Mouse (Mus musculus) hindbrain, embryonic 10.5 days (tissue): Measurements from ENCODE around the gene Il34. TPM values are rescaled to one million over a fixed set of nuclear protein-coding genes. Genes with fewer than 3 reads are reported as not detected.

Experiments used
- DNase-seq: peaks from one replicate; pipeline ENCODE4 v3.0.0-alpha.2; 2017; ENCODE audit warnings: low spot score
- H3K27ac ChIP-seq: fragments of 300-500 bp; sonication (generic); 2 replicates; pipeline ENCODE4 v1.5.1; 2016; ENCODE audit warnings: mild to moderate bottlenecking, moderate library complexity
- H3K27me3 ChIP-seq: fragments of 300-500 bp; sonication (generic); 2 replicates; pipeline ENCODE4 v1.6.1; 2016; ENCODE audit warnings: mild to moderate bottlenecking; ENCODE audit not compliant: poor library complexity, insufficient read depth, severe bottlenecking
- H3K36me3 ChIP-seq: fragments of 300-500 bp; sonication (generic); 2 replicates; pipeline ENCODE4 v1.6.1; 2016; ENCODE audit warnings: mild to moderate bottlenecking, moderate library complexity
- H3K4me1 ChIP-seq: fragments of 300-500 bp; sonication (generic); replicated peaks from 2 replicates; pipeline ENCODE4 v1.6.1; 2016; ENCODE audit warnings: mild to moderate bottlenecking
- H3K4me3 ChIP-seq: fragments of 300-500 bp; sonication (generic); 2 replicates; pipeline ENCODE4 v1.5.1; 2016; ENCODE audit warnings: mild to moderate bottlenecking, moderate library complexity
- H3K9me3 ChIP-seq: fragments of 300-500 bp; sonication (generic); 2 replicates; pipeline ENCODE4 v1.6.1; 2016; ENCODE audit warnings: mild to moderate bottlenecking, moderate library complexity
- WGBS: fragments of 180-500 bp; shearing (Covaris S2); methylation state at CpG from one replicate; pipeline ENCODE4 v1.1.7; 2016; 5-methylcytosine and 5-hydroxymethylcytosine counted together
- polyA plus RNA-seq: library from polyadenylated mRNA; unstranded; fragments of >200 nt; fragmentation: Nextera tagmentation; extraction: Ambion mirVana; gene quantifications from 2 replicates; pipeline ENCODE4 v1.2.1, GENCODE M21; 2016

Gene Il34
- polyA plus RNA-seq, 1 experiment from 2014 or later, result 0.37 TPM

- peaks cover 55% of the 10 kb centered on the region for H3K4me1 ChIP-seq
- H3K9me3 ChIP-seq, result no peaks in the 10 kb centered on the region
- no peak overlapping the region for H3K4me3 ChIP-seq
- WGBS, result 73% methylated on average over 14 of the region's 14 CpGs
- no peaks in the 10 kb centered on the region for H3K27me3 ChIP-seq
- DNase-seq, result no peak
- H3K27ac ChIP-seq, result 0 out of 2 replicates have a peak overlapping the region, but pooled peaks have one; percentile 14
- H3K36me3 ChIP-seq, result peaks cover 68% of the 10 kb centered on the region
Measured at GRCm38 (mm10) chr8:110705391-110706287, 100.1 kb downstream of the Il34 start.

- H3K27me3 ChIP-seq, result no peaks in the 10 kb centered on the region
- WGBS, result 75% methylated on average over 3 of the region's 3 CpGs
- H3K4me1 ChIP-seq, result peaks cover 50% of the 10 kb centered on the region
- H3K27ac ChIP-seq, result peak overlapping the region; percentile 42; the same call in 1 of the 2 replicates
- DNase-seq, result no peak
- no peaks in the 10 kb centered on the region for H3K9me3 ChIP-seq
- H3K4me3 ChIP-seq, result no peak overlapping the region
- peaks cover 67% of the 10 kb centered on the region for H3K36me3 ChIP-seq
Measured at GRCm38 (mm10) chr8:110704103-110704502, 101.6 kb downstream of the Il34 start.

- 82% methylated on average over 9 of the region's 9 CpGs for WGBS
- H3K4me1 ChIP-seq, result peaks cover 47% of the 10 kb centered on the region
- H3K4me3 ChIP-seq, result no peak overlapping the region
- H3K27ac ChIP-seq, result 0 out of 2 replicates have a peak overlapping the region, but pooled peaks have one; percentile 8
- H3K36me3 ChIP-seq, result peaks cover 66% of the 10 kb centered on the region
- H3K27me3 ChIP-seq, result no peaks in the 10 kb centered on the region
- no peaks in the 10 kb centered on the region for H3K9me3 ChIP-seq
- DNase-seq, result no peak
Measured at GRCm38 (mm10) chr8:110703460-110704061, 102.2 kb downstream of the Il34 start.

GRCm38 (mm10) chr8:110702636-110703459 lies 102.9 kb downstream of the Il34 start:
- peaks cover 41% of the 10 kb centered on the region for H3K4me1 ChIP-seq
- H3K4me3 ChIP-seq, result no peak overlapping the region
- 35% methylated on average over 9 of the region's 9 CpGs for WGBS
- no peak for DNase-seq
- H3K9me3 ChIP-seq, result no peaks in the 10 kb centered on the region
- no peaks in the 10 kb centered on the region for H3K27me3 ChIP-seq
- H3K36me3 ChIP-seq, result peaks cover 60% of the 10 kb centered on the region
- H3K27ac ChIP-seq, result 0 out of 2 replicates have a peak overlapping the region, but pooled peaks have one; percentile 1

- Histone ChIP-seq H3K9me3 (no peaks in the 10 kb centered on the region), H3K27me3 (no peaks in the 10 kb centered on the region), H3K36me3 (peaks cover 69% of the 10 kb centered on the region), H3K4me3 (no peak overlapping the region), H3K4me1 (peaks cover 45% of the 10 kb centered on the region), H3K27ac (no peak overlapping the region)
- no peak for DNase-seq
- 96% methylated on average over 2 of the region's 2 CpGs for WGBS
Measured at GRCm38 (mm10) chr8:110700561-110700960, 105.2 kb downstream of the Il34 start.

- no peak overlapping the region for H3K4me3 ChIP-seq
- 87% methylated on average over 7 of the region's 7 CpGs for WGBS
- no peak for DNase-seq
Measured at GRCm38 (mm10) chr8:110699501-110699900, 106.2 kb downstream of the Il34 start.

DNA sequence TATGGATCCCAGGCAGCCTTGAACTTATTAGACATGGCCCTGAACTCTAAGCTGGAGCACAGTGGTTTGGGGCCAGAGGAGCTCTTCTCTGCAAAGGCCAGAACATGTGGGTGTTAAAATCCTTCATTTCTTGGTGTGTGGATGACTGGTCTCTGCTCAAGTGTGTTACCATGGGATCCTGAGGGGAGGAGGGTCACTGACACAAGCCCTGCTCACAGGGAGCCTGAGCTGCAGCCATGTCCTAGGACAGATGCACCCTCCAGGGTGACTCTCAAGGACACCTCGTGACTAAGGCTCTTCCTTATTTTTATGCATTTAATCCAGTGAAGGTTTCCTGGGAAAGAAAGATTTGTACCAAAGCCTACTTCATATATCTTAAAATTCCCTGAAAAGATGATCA lies 107.6 kb downstream of the Il34 start:
- WGBS, result 92% methylated on average over 1 of the region's 1 CpGs
- no peaks in the 10 kb centered on the region for H3K9me3 ChIP-seq
- no peaks in the 10 kb centered on the region for H3K27me3 ChIP-seq
- DNase-seq, result no peak
- no peak overlapping the region for H3K27ac ChIP-seq
- peaks cover 32% of the 10 kb centered on the region for H3K4me1 ChIP-seq
- no peak overlapping the region for H3K4me3 ChIP-seq
- peaks cover 63% of the 10 kb centered on the region for H3K36me3 ChIP-seq

More at GRCm38 (mm10) chr8:110699501-110699900, 106.2 kb downstream of the Il34 start:
- Histone ChIP-seq H3K27me3 (no peaks in the 10 kb centered on the region), H3K4me1 (peaks cover 41% of the 10 kb centered on the region), H3K27ac (no peak overlapping the region), H3K36me3 (peaks cover 62% of the 10 kb centered on the region), H3K9me3 (no peaks in the 10 kb centered on the region)

- Histone ChIP-seq H3K27ac (no peak overlapping the region), H3K36me3 (peaks cover 63% of the 10 kb centered on the region), H3K4me1 (peaks cover 27% of the 10 kb centered on the region), H3K9me3 (no peaks in the 10 kb centered on the region), H3K27me3 (no peaks in the 10 kb centered on the region), H3K4me3 (no peak overlapping the region)
- 91% methylated on average over 5 of the region's 5 CpGs for WGBS
- no peak for DNase-seq
Measured at GRCm38 (mm10) chr8:110697571-110697970, 108.2 kb downstream of the Il34 start.

DNA sequence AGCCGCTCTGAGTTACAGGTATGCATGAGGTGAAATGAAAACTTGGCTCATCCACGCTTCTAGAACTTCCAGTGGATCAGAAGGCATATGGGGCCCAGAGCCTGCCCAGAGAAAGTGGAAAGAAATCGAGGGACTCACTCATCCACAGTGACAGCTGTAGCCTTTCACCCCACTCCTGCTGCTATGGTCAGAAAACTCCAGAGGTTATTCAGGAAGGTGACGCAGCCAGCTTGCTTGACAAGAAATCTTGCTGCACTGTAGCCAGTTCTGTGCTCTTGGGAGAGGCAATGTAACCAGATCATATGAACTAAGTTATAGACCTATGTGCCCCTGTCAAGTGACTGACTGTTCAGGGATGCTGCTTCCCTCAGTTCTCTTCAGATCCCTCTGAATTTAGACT lies 109.7 kb downstream of the Il34 start:
- no peaks in the 10 kb centered on the region for H3K9me3 ChIP-seq
- 85% methylated on average over 4 of the region's 4 CpGs for WGBS
- peak overlapping the region; percentile 2; the same call in 1 of the 2 replicates for H3K27ac ChIP-seq
- no peak overlapping the region for H3K4me3 ChIP-seq
- DNase-seq, result no peak
- H3K27me3 ChIP-seq, result no peaks in the 10 kb centered on the region
- peaks cover 16% of the 10 kb centered on the region; the same call in 1 of the 2 replicates for H3K4me1 ChIP-seq
- peaks cover 58% of the 10 kb centered on the region for H3K36me3 ChIP-seq

DNA sequence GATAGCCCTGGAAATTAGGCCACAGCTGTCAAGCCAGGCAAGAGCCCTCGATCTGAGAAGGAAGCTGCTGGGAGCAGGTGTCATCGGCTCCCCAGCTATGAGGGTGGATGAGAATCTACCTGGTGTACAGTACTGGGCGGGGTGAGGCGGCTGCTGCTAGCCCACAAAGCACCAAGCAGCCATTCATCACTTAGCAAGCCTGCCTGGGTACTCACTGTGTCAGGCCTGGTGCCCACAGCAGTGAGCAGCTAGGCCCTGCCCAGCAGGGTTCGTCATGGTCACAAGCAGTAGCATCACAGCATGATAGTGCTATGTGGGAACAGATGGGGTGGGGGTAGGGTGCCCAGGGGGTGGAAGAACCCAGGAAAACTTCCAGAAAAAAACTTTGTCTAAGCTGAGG lies 110.3 kb downstream of the Il34 start:
- H3K4me1 ChIP-seq, result peaks cover 13% of the 10 kb centered on the region; the same call in 1 of the 2 replicates
- no peak for DNase-seq
- H3K9me3 ChIP-seq, result no peaks in the 10 kb centered on the region
- no peak overlapping the region for H3K4me3 ChIP-seq
- H3K27ac ChIP-seq, result peak overlapping the region; percentile 2; the same call in 1 of the 2 replicates
- WGBS, result 94% methylated on average over 5 of the region's 5 CpGs
- H3K36me3 ChIP-seq, result peaks cover 60% of the 10 kb centered on the region
- no peaks in the 10 kb centered on the region for H3K27me3 ChIP-seq

- Histone ChIP-seq H3K27ac (no peak overlapping the region), H3K4me3 (no peak overlapping the region), H3K4me1 (peaks cover 12% of the 10 kb centered on the region; the same call in 1 of the 2 replicates), H3K9me3 (no peaks in the 10 kb centered on the region), H3K27me3 (no peaks in the 10 kb centered on the region), H3K36me3 (peaks cover 60% of the 10 kb centered on the region)
- DNase-seq, result no peak
- 88% methylated on average over 4 of the region's 4 CpGs for WGBS
Measured at GRCm38 (mm10) chr8:110694826-110695225, 110.9 kb downstream of the Il34 start.

- peaks cover 60% of the 10 kb centered on the region for H3K36me3 ChIP-seq
- H3K4me1 ChIP-seq, result peaks cover 12% of the 10 kb centered on the region; the same call in 1 of the 2 replicates
- WGBS, result 74% methylated on average over 5 of the region's 5 CpGs
- no peaks in the 10 kb centered on the region for H3K9me3 ChIP-seq
- DNase-seq, result no peak
- no peak overlapping the region for H3K4me3 ChIP-seq
- H3K27me3 ChIP-seq, result no peaks in the 10 kb centered on the region
- H3K27ac ChIP-seq, result no peak overlapping the region
Measured at GRCm38 (mm10) chr8:110694226-110694625, 111.5 kb downstream of the Il34 start.
